Mouse (Mus musculus) ES-E14 (cell line): ENCODE data around the gene Slc48a1.

Experiments used
- HCFC1 ChIP-seq: IDR thresholded peaks from 2 replicates; pipeline ENCODE4 v1.6.1; 2012; ENCODE audit warnings: low read length, inconsistent platforms, borderline replicate concordance; ENCODE audit not compliant: insufficient read depth
- MAFK ChIP-seq: IDR thresholded peaks from 2 replicates; pipeline ENCODE4 v1.6.1; 2014; ENCODE audit warnings: mild to moderate bottlenecking, low read depth, low read length, inconsistent platforms; ENCODE audit not compliant: insufficient read depth
- ZNF384 ChIP-seq: IDR thresholded peaks from 2 replicates; pipeline ENCODE4 v1.6.1; 2012; ENCODE audit warnings: low read depth, low read length, inconsistent platforms

GRCm38 (mm10) chr15:97750697-97751096 is 27.6 kb upstream of the Slc48a1 start:
- TF ChIP-seq ZNF384 (no peak), MAFK (no peak), HCFC1 (no peak)
